Mouse (Mus musculus) layer of hippocampus, adult 2 months (tissue): ENCODE measurements around the gene Prss23. TPM values are rescaled to one million over a fixed set of nuclear protein-coding genes. Genes with fewer than 3 reads are reported as not detected.

Source experiments
- DNase-seq, 2 experiments: peaks; one replicate each; pipeline ENCODE4 v3.0.0; 2022; ENCODE audit warnings: low spot score in 2 of 2
- H3K27ac ChIP-seq: fragments of 200-600 bp; 2 replicates; pipeline ENCODE4 v1.8.1; 2022
- H3K4me3 ChIP-seq: fragments of 200-600 bp; 2 replicates; pipeline ENCODE4 v1.8.1; 2022; ENCODE audit warnings: mild to moderate bottlenecking
- CTCF ChIP-seq: fragments of 200-600 bp; conservative IDR thresholded peaks from 2 replicates; pipeline ENCODE4 v1.8.1; 2022; ENCODE audit warnings: antibody characterized with exemption, mild to moderate bottlenecking, moderate library complexity
- long read RNA-seq, 2 experiments: library from polyadenylated mRNA; stranded (forward); transcript quantifications; one replicate each; pipeline ENCODE4 v2.0.0; 2021; ENCODE audit warnings: borderline mapping rate in 2 of 2
- total RNA-seq, 2 experiments: library from RNA; stranded (reverse); gene quantifications; 2 replicates each; pipeline ENCODE4 v1.2.3; 2021

The Prss23 gene
- 10 to 100 TPM; 16.7 to 18.1 TPM for total RNA-seq
- long read RNA-seq, experiment 1, transcript Prss23-201 (2 exons, 3,228 nt) = major isoform, 7 of 14 reads
- long read RNA-seq, experiment 1, partial matches to known transcripts = 0 of 14 reads
- long read RNA-seq, experiment 1, other reads (novel, unspliced or antisense) = 4 of 14 reads
- long read RNA-seq, experiment 2, transcript Prss23-201 (2 exons, 3,228 nt) = major isoform, 10 of 14 reads
- long read RNA-seq, experiment 2, partial matches to known transcripts = 0 of 14 reads
- long read RNA-seq, experiment 2, other reads (novel, unspliced or antisense) = 0 of 14 reads

DNA sequence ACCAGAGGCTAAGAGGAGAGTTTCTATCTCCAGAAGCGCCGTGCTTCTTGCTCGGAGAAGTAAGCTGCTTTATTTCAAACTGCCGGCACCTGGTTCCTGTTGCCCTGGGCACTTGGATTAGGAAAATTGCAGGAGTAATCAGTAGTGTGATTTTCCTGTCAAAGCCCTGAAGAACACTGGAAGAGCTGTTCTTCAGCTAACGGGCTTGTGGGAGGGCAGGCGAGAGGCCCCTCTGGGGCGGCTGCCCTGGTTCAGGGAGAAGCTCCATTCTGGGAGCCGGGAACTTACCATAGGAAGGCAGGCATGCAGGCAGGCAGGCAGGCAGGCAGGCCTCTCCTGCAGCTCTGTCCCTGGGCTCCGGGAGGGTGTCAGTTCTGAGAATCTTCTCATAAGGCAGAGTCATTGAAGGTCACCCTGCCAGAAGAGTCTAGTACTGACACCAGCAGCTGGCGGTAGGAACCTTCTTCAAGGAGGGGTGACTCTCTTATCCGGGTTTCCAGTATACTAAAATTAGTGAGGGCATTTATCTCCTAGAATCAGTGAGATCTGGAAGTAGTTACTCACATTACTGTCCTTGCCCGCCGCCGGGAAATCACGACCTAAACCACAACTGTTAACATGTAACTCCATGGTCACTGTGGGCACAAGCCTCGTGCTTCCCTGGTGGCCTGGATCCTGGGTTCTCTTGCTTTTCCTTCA lies at the start of gene Prss23:
Prss23 (minus strand) TSS at position 457 of the 699 bp plus-strand sequence.
- no peak for DNase-seq
- TF ChIP-seq CTCF = no peak
- no peak within 1 kb of the TSS for H3K4me3 ChIP-seq
- H3K27ac ChIP-seq = no peak within 1 kb of the TSS

DNA sequence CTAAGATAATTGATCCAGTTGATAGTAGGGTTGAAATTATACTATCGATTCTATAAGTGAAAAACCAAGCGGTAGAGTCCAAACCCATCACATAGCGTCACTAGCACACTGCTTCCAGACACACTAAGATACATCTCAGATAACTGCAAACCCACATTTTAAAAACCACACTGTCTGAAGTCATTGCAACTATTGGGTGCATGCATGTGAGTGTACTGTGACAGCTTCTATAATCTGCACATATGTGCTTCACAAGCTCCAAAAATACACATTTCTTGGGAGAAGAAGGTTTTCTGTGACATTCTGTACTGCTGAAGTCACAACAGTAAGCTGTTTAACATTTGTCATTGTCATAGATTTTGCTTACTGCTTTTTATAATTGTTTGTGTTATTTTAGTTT lies 49.1 kb upstream of the Prss23 start:
- no peak for TF ChIP-seq CTCF

DNA sequence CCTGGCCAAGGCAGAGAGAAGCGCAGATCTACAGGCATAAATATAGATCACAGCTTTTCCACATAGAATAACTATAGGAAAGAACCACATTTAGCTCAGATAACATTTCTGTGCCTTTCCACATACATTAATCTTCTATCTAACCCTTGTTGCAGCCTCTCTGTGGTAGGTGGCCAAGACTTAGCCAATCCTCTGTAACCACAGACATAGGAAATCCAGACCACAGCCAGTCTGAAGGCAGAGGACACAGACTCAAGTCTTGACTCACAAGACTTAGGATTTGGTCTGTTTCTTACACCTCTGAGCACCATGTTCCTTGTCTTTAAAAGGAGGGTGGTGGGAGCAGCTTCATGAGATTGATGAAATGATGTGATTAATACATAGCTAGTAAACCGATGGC lies 37.6 kb upstream of the Prss23 start:
- no peak for DNase-seq
- H3K4me3 ChIP-seq = no peak overlapping the region
- no peak for TF ChIP-seq CTCF
- no peak overlapping the region for H3K27ac ChIP-seq

More for the DNA sequence above, 49.1 kb upstream of the Prss23 start:
- Histone ChIP-seq H3K27ac (no peak overlapping the region), H3K4me3 (no peak overlapping the region)
- DNase-seq = no peak

DNA sequence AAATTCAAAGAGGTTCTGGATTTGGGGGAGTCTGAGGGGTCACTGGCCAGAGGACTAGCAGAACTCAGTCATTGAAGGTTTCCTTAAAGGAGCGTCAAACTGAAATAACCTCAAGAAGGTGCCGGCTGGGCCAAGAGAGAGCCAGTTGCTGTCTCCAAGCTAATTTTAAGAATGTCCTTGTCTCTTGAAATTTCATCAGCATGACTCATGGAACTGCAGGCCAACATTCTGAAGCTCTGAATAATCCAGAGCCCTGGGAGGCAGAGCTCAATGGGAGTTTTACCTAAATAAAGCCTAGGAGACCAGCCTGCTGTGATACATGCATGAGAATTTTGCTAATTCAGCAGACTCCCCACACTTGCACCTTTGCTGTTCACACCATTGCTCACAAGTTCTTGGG lies 36.5 kb upstream of the Prss23 start:
- no peak overlapping the region for H3K27ac ChIP-seq
- no peak for TF ChIP-seq CTCF
- H3K4me3 ChIP-seq = no peak overlapping the region
- DNase-seq = peak in 1 of 2 experiments; percentile 20

DNA sequence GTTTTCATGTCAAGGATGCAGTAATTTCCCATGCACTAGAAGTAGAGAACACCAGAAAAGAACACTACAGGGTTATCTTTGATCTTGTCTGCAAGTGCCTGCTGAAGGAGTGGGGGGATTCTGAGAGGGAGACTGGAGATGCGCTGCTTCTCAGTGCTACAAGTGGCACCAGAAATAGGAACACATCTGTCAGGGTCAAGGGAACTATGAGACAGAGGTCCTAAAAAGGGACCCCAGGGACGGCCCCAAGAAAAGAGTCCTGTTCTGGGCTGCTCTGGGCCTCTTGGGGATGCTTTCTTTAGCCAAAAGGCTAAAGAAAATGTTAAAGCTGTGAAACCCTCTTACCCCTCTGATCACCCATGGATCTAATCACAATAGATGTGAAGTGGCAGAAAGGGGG lies 35.2 kb upstream of the Prss23 start:
- no peak overlapping the region for H3K4me3 ChIP-seq
- H3K27ac ChIP-seq = no peak overlapping the region
- TF ChIP-seq CTCF = no peak
- no peak for DNase-seq

DNA sequence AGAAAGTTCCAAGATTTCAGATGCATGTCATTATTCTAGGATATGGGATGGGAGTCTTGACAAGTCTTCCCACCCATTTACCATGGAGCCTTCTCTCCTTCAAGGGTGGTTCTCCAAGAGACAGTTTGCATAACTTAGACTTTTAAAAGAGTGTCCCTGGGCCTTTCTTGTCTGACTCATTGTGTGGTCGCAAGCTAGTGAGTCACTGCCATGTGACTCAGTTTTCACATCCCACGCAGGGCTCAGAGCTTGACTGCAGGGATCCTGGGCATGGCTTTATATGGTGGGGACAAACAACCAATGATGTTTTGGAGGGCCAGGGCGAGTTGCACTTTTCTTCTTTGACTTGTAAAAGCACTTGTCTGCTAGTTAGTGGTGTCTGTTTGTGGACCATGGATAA lies 34.0 kb upstream of the Prss23 start:
- H3K4me3 ChIP-seq = no peak overlapping the region
- no peak for DNase-seq
- no peak overlapping the region for H3K27ac ChIP-seq
- no peak for TF ChIP-seq CTCF

DNA sequence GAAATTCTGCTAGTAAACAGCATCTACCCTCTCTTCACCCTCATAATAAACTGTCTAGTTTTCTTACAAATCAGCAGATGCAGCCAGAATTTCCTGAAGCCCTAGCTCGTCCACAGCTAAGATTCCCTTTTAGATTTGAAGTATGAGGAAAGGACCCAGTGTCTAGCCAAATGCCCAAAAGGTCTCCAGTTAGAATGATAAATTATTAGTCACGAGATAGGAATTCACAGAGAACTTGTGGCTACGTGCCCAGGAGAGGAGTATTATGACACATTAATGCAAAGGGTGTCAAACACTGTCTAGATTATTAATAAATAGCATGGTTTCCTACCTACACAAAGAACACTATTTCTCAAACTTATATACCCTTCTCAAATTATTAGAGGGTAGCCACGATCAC lies 32.6 kb upstream of the Prss23 start:
- H3K4me3 ChIP-seq = no peak overlapping the region
- DNase-seq = no peak
- TF ChIP-seq CTCF = no peak
- peak overlapping the region; percentile 76 for H3K27ac ChIP-seq

DNA sequence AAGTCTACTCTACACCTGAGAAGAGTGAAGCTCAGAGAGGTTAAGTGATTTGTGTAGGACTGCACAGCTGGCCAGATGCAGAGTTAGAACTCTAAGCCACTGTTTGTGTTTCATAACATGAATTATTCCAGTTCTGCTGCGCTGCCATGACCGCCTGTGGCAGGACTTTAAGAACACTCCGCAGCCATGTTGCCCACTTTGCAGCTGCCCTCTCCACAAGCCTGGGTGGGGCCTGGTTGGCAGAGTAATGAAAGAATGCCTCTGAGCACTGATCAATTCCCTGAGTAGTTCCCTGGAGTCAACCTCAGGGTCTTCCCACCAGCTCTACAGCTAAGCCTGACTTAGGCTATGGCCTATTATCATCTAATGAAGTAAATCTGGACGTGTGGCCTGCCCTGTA lies 32.1 kb upstream of the Prss23 start:
- TF ChIP-seq CTCF = no peak
- H3K4me3 ChIP-seq = no peak overlapping the region
- DNase-seq = no peak
- peak overlapping the region; percentile 76 for H3K27ac ChIP-seq

DNA sequence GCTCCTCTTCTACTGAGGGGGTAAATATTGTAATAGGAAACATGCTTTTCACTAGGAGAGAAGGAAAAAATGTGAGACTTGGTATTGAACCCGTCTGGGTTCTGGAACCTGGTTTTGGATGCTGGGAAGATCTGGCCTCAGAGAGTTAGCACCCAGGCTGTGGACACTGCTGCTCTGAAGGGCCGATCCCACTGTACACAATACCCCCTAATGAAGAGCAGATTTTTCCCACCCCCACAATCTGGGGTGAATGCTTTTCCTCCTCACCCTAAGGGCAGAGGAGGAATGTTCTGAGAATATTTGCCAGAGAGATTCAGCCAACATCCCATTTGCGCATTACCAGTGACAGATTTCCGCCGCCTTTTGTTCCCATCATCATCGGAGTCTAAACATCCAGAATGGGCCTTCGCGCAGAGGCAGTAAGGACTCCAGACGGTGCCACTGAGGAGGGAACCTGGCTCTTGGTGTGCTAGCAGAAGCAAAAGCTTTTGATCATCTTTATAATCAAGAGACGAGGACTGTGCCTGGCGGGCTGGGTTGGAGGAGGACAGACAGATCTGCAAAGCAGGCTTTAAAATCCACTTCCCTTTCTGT lies 31.6 kb upstream of the Prss23 start:
- TF ChIP-seq CTCF = no peak
- peak; percentile 37 to 52 for DNase-seq
- Histone ChIP-seq H3K4me3 (no peak overlapping the region), H3K27ac (peak overlapping the region; percentile 76)

DNA sequence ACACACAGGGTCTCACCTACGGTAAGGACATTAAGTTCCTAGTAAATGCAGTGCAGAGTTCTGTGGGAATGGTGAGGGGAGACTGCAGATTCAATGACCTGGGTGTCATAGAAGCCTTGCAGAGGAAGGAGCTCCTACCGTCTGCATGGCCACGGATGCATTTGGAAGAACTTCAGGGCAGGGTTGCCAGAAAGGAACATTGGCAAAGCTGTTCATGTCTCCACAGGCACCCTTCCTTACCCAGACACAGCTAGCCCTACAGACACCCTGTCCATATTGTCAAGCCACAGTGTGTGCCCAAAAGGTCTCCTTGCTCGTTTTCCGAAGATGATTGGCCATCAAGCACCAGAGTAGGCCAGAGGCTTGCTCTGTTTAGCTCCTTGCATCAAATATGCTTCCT lies 30.1 kb upstream of the Prss23 start:
- Histone ChIP-seq H3K27ac (no peak overlapping the region), H3K4me3 (no peak overlapping the region)
- no peak for TF ChIP-seq CTCF
- DNase-seq = no peak

DNA sequence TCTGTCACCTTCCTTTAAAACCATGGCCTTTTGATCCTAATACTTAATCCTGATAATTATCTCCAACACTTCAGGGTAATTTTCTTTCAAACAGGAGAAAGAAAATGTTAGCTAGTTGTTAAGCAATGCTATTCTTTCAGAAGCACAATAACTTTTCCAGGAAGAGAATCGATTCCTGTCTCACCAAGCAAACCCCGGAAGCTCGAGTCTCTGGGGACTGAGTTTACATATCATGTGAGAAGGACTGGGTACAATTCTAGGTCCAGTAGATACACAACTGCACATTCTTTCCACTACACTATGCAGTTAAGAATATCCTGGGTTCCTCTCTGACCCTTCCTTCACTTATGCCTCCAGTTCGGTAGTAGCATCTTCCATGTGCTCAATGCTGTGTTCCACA lies 29.7 kb upstream of the Prss23 start:
- no peak for TF ChIP-seq CTCF
- Histone ChIP-seq H3K4me3 (no peak overlapping the region), H3K27ac (no peak overlapping the region)
- no peak for DNase-seq

DNA sequence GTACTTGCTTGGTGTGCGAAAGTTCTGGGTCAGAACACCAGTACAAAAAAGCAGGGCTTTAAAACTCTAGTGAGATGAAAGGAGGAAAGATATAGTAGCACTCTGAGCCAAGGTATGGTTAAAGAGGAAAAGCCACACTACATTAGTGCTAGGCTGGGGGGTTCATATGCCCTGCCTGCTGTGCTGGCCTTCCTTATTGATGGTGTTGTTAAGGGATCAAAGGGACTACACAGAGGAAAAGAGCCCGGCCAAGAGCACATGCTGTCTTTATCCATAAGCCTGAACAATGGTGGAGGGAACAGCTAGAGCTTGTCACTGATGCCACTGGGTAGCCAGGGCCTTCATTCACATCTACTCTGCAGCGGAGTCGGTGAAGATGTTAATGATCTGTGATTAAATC lies 28.2 kb upstream of the Prss23 start:
- DNase-seq = no peak
- Histone ChIP-seq H3K27ac (no peak overlapping the region), H3K4me3 (no peak overlapping the region)
- no peak for TF ChIP-seq CTCF

DNA sequence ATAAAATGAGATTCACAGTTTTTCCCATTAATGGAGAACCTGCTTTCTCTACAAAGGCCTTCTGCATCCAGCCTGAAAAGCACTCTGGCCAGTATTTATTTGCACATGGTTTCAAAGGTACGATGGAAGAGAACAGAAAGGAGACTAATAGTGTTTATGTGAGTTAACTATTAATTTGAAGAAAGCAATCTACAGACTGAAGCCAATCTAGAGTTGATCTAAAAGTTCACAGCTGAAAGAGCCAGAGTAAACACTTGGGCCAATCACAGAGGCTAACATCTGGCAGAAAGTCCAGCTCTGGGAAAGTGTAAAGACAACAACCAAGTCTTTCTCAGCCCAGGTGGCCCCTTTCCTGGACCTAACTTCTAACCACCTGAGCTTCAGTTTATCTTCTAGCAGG lies 27.1 kb upstream of the Prss23 start:
- no peak for TF ChIP-seq CTCF
- DNase-seq = no peak
- H3K4me3 ChIP-seq = no peak overlapping the region

DNA sequence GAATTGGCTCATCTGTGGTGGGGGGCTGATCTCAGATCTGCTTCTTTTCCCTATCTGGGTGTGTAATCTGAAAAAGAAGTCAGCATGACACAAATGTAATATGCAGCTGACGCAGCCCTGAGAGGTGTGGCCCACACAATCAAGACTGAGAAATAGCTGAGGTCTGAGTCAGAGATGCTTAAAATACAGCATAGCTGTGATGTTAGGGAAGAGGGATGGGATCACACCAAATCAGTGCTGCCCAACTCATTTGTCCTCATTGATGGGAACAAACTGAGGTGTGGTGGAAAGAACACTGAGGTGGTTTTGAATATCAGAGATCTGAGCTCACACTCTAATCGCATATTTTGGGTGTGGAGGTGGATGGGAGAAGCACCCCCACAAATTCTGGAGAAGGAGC lies 14.0 kb upstream of the Prss23 start:
- TF ChIP-seq CTCF = no peak
- no peak for DNase-seq
- Histone ChIP-seq H3K4me3 (no peak overlapping the region), H3K27ac (no peak overlapping the region)

More for the DNA sequence above, 27.1 kb upstream of the Prss23 start:
- H3K27ac ChIP-seq = no peak overlapping the region
